Mouse (Mus musculus) retina, embryonic 14.5 days (tissue): ENCODE data around the gene Acsm4.

Experiments used
- DNase-seq: peaks from one replicate; pipeline ENCODE4 v3.0.0-alpha.2; 2015; ENCODE audit warnings: low spot score

Acsm4 gene

DNA sequence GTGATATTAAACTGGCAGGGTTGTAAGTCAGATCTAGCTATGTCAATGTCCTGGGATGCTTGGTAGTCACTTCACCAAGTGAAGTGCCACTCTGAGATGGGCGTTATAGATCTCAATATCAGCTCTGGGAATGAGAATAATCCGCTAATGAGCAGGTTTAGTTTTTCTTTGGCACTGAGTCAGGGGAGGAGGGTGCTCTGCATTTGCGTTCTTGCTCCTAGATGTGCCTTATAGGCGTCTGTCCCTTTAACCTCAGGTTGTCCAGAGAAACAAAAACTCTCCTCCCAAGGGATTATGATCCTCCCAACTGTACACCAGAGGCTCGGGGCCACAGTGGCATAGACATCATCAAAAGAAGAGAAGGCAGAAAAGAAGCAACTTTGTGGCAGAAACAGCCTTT, at the start of gene Acsm4:
Gene Acsm4, plus strand, starts transcription at position 301 of the 400 bp plus-strand sequence.
- no peak for DNase-seq

DNA sequence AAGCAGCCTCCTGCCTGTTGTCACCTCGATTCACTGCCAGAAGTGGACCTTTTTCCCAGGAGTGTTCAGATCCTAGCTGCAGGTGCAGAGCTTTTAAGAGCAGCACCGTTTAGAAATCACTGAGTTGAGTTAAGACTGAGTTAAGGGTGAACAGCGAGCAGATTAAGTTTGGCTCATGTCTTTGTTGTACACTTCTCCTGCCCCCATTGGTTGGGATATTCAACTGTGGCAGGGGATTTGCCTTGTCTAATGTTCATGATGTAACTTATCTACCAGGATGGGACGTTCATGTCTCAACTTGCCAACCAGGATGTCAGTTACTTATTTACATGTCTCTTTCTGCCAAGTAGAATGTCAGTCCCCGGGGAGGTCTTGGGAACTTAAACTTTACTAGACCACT, 47.5 kb upstream of the Acsm4 start:
- no peak for DNase-seq

GRCm38 (mm10) chr7:119667893-119668292, 21.9 kb upstream of the Acsm4 start:
- DNase-seq, result no peak

DNA sequence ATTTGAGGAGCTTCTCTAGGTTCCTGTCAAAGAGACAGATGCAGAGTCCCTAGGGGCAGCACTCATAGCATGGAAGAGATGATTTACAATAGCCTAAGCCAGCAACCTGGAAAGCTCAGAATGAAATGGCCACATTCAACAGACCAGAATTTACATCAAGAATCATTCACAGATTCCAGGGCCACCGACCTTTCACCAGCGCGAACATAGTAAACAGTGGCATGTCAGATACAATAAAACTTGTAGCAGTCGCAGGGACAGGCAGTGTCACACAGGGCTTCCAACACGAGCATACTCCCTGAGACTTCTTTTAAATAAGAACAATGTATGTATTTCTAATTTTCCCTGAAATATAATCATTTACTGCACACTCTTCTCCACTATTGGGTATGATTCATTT, 19.4 kb upstream of the Acsm4 start:
- no peak for DNase-seq

DNA sequence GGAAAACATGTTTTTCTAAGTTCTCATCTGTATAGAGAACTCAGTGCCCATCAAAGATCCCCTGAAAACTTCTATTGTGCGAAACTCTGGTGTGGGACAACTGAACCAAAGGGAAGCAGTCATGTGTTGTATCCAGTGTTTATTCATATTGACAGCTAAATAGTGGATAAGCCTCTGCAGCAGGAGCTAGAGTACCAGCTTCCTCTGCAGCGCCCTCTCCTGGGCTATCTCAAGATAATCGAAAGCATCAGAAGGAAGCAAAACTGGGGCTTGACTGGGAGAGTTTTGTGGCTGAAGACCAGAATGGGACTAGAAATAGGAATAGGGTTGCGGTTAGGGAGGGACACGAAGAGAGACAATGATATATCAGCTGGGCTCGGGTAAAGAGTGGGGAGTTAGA, 18.9 kb upstream of the Acsm4 start:
- DNase-seq, result peak; percentile 70

DNA sequence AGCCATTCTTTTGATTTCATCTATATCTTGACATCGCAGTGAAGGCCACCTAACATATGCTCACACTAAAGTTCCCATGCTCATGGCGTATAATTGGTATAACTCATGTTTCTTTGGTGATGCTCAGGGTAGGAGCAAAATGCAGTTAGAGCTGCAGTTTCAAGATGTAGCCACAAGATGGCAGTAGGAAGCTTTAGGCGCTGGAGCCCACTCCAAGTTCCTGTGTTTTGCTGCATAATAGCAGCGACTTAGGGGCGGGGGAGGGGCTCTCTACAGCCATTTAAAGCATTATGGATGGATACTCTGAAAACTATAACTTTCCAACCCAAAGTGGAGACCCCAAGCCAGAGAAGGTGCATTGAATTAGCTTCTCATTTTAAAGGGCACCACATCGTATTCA, 16.4 kb upstream of the Acsm4 start:
- peak; percentile 87 for DNase-seq

DNA sequence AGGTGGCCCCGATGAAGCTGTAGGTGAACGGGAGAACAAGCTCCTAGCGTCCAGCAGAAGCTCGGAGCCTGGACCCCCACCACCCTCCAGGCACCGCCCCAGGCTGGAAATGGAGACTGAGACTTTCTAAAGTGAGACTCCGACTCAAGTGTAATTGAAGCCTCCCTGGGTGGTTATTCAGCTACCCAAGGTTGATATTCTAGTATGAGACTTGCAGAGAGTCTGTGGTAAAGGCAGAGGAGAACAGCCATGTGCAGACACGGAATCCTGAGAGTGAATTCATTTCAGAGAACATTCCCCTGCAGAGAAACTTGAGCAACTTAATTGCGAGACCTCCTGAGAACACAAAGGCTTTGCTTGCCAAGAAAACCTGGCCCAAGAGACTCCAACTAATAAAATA, 9.7 kb upstream of the Acsm4 start:
- no peak for DNase-seq

DNA sequence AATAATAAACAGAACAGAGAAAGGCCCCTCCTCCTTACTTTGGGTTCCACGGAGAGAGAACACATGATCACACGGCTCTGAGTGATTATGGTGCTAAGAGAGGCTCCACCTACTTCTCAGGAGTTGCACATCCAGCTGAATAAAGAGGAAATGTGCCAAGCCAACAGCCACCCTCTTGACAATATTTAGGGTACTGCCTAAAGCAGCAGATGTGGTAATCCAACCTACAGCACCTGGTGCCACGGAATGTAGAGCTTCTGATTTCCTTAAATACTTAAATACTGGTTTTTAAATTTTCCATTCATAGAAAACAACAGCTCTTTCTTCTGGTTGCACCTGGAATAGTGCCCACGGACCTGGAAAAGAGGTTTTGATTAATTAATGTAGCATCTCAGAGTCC, 7.1 kb upstream of the Acsm4 start:
- DNase-seq, result no peak

DNA sequence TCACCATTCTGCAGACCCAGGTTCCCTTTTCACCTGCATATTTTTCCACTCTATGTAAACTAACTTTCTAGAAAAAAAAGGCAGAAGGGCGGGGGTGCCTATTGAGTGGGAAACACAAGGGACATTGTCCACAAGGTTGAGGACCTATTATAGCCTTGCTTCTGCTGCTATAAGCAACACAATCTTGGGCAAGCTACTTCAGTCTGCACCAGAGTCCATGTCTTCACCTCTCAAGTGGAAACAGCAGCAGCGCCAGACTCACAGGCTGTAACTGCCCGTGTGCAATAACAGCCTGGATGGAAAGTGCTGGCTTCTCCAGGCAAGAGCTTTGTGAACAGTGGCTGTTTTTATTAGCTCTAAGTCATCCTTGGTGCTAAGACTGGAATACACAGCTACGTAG, 2.5 kb downstream of the Acsm4 start:
- no peak for DNase-seq

GRCm38 (mm10) chr7:119694926-119695325, 5.1 kb downstream of the Acsm4 start:
- no peak for DNase-seq

- DNase-seq, result no peak
Measured at GRCm38 (mm10) chr7:119714111-119714510, 24.3 kb downstream of the Acsm4 start.

GRCm38 (mm10) chr7:119720253-119720946, 30.6 kb downstream of the Acsm4 start, which contains the start of gene Thumpd1:
Thumpd1 (minus strand) TSS chr7:119720798.
- DNase-seq, result peak; percentile 95

- DNase-seq, result no peak
Measured at GRCm38 (mm10) chr7:119720947-119721310, 31.1 kb downstream of the Acsm4 start.

DNA sequence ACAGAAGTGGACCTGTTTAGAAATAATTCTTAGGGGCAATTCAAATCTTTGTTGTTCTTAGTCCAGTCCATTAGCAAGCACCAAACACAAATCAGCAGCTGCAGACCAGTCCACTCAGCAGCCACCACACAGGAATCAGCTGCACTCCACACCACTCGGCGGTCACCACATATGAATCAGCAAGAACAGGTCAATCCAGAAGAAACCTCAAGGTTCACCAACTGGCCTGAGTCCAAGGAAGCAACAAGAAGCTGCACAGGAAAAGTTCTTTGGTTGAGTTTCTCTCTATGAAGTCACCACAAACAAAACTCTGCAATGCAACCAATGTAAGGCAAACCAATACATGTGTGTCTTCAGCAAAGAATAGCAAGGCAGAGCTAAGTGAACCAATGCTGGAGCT, 37.8 kb downstream of the Acsm4 start:
- no peak for DNase-seq

- DNase-seq, result peak; percentile 61
Measured at GRCm38 (mm10) chr7:119731262-119731661, 41.4 kb downstream of the Acsm4 start.

DNA sequence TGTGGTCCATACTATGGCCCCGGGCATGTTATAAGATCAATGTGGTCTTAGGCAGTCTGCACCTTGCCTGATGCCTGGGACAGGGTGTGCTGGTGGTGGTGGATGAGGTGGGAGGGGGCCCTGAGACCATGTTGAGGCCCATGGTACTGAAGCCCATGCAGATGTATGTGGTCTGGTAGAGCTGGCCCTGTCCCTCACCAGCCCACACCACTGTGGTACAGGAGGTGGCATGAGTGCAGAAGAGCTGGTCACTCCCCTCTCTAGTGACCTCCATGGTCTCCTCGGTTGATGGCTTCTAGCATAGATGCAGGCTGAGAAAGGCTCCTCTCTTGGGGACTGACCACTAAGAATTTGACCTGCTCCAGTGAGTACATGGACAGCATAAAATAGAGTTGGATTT, 49.1 kb downstream of the Acsm4 start:
- no peak for DNase-seq

GRCm38 (mm10) chr7:119739798-119740468, 50.1 kb downstream of the Acsm4 start:
- peak; percentile 37 for DNase-seq

DNA sequence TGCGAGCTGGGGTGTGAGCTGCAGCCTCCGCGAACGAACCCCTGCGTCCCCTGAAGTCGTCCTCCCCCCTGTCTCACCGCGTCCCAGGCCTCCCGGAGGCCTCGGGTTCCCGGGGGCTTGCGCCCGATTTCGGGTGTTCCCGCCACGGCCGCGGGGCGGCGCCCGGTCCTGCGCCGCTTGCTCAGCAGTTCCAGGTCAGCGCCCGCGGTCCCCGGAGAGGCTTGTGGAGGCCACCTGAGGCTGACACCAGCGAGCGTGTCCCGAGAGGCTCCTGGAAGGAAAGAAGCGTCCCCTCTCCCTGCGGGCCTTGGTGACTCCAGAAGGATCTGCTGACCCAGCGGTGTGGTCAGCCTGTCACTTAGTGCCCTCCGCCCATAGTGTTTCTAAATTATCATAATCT, 54.5 kb downstream of the Acsm4 start:
- peak; percentile 66 for DNase-seq

DNA sequence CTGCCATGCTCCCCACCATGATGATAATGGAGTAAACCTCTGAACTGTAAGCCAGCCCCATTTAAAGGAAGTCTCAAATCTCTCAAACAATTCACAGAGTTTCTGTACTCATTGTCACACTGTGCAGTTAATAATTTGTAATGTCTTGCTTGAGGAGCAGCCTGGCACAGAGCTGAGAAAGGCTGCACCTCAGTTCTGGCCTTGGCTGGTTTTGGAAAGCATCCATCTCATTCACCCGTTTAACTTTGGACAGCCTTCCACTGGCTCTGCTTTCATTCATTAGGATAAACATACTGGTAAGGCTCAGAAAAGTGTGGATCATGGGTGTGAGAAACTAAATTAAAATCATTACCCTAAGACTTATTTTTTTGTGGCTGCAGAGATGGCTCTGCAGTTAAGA, 56.0 kb downstream of the Acsm4 start:
- DNase-seq, result no peak

GRCm38 (mm10) chr7:119748761-119749160, 58.9 kb downstream of the Acsm4 start:
- DNase-seq, result no peak

- DNase-seq, result no peak
Measured at GRCm38 (mm10) chr7:119749942-119750341, 60.1 kb downstream of the Acsm4 start.

DNA sequence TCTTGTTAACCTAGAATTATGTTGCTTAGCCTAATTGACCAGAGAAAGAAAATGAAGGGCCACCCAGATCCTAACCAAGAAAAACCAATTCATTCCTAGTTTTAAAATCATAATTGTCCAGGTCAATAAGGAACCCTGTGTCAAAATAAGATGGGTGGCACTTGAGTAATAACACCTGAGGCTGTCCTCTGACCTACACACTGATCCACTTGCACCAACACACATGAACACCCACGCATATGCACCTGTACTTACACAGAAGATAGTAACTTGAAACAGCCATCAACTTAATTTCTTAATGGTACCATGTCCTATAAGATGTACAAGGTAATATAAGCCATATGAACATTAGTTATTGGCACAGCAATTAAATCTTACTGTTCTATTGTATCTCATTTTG, 63.9 kb downstream of the Acsm4 start:
- DNase-seq, result no peak

DNA sequence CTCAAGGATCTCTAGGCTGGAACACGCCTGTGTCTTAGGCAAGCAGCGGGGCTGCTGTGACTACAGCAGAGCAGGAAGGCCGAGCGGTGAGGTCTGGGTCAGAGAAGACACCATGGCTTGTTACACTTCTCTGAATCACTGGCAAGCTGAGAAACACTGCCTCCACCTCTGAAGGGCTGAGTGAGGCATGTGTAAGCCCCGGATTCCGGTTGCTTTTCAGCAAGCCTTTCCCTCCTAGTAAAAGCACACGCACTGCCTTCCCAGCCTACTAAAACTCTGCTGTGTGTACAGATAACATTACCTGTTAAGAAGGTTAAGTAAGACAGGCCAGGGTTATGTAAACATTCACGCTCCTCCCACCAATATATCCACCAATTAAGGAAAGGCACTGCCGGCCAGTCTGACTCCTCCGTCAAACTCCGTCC, 70.7 kb downstream of the Acsm4 start, which contains the start of gene Acsm3:
Gene Acsm3, plus strand, starts transcription at position 397 of the 425 bp plus-strand sequence.
- no peak for DNase-seq
